Mouse (Mus musculus) mature B cell (primary cell): Measurements from ENCODE around the gene Cxcr5.
"Not testable (repeated sequence)": the region's sequence is repeated elsewhere in the genome, so short reads cannot be mapped to it uniquely, and the experiment has no call there.

ENCODE experiments used
- in situ Hi-C: fragments of 300-500 bp; cut with MboI; formaldehyde crosslinking; loops from 2 replicates; pipeline ENCODE4 v1.14.3; 2019

Cxcr5 gene

DNA sequence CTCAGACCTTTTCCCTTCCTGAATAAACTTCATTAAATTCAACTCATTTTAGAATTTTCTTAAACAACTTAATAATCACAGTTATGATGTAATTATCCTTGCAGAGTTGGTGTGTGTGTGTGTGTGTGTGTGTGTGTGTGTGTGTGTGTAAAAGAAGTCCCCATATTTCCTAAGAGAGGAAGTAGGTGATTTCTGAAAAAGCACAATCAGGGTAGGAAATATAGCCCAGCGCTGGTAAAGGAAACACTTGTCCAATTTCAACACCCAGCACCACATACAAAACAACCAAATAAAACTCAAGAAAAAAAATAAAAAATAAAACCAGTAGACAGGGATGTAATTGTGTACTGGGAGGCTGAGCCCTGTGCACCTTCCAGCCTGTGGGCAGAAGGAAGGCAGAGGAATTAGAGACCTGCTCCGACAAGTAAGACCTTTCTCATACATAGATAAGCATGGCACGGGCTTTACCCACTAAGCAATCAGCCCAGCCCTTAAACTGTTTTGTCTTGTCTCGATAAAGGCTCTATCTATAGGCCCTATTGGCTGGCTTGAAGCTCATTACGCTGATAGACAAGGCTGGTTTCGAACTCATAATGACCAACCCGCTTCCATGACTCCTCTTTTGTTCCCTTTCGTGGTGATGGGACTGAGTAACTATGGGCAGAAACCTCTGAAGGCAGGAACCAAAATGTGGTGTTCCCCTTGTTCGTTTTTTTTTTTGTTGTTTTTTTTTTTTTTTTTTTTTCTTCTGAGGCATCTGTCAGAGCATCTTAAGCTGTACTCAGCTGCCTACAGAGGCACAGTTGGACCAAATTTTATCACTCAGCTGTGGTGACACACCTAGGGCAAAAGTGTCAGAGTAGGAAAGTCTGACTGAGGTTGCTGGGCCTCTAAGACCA lies 25.8 kb upstream of the Cxcr5 start:
- in situ Hi-C loops = no loop called here

DNA sequence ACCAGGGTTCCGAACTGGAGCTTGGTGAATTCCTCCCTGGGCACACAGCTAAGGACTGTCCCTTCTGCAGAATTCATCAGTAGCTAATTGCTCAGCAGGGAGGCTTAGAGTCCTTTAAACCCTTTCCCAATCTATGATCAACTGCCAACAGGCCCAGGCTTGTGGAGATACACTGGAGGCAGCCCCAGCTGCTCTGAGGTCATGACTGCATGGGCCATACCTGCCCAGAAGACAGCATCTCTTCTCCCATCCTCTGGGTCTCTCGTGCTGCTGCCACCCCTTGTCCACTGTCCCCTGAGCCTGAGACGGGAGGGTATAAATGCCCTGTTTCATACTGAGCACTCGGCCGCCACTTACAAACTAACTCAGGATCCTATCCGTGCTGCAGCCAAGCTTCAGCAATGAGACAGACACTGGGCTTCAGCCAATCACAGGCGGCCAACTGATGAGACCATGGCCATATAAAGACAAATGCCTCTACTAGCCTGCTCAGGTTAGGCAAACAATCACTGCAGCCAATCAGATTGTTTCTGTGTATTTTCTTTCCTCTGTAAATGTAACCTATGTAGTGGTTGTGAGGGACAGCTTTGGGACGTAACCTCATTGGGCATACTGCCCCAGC lies 25.1 kb upstream of the Cxcr5 start:
- in situ Hi-C loops = no loop called here

DNA sequence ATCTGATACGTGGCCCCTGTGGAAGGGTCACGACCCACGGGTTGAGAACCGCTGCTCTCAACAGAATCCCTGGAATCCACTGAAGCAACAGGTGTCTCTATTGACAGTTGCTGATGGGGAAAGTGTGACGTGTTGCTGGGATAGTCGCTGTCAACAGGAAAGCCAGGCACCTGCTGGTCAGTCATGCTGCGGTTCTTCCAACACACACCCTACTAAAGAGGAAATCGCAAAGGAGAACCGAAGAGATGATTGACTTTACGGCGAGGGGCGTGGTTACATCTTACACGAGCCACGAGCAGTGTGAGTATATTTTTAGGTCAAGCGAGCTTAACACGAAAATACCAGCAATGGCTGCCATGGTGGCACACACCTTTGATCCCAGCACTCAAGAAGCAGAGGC lies 20.7 kb upstream of the Cxcr5 start:
- in situ Hi-C loops = no loop called here

DNA sequence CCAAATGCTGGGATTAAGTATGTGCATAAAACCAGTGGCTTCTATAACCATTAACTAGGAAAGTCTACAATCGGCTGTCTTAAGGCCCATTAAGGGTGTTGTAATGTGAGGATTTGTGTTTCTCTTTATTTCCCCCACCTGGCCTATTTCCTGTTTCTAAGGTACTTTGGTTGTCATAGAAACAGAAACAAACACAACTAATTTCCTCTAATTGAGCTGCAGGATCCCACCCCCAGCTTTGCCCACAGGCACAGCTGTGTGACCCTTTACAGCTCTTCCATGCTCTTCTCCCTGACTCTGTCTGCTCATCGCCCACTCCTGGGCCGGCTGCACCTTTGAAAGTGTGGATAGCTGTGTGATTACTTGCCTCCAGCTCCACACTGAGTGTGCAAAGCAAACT lies 19.7 kb upstream of the Cxcr5 start:
- in situ Hi-C loops = no loop called here

GRCm38 (mm10) chr9:44580085-44580484 lies 18.4 kb upstream of the Cxcr5 start:
- in situ Hi-C loops = no loop called here

GRCm38 (mm10) chr9:44579392-44579791 lies 17.7 kb upstream of the Cxcr5 start:
- in situ Hi-C loops = no loop called here

GRCm38 (mm10) chr9:44576046-44576445 lies 14.4 kb upstream of the Cxcr5 start:
- in situ Hi-C loops = not testable (repeated sequence)

DNA sequence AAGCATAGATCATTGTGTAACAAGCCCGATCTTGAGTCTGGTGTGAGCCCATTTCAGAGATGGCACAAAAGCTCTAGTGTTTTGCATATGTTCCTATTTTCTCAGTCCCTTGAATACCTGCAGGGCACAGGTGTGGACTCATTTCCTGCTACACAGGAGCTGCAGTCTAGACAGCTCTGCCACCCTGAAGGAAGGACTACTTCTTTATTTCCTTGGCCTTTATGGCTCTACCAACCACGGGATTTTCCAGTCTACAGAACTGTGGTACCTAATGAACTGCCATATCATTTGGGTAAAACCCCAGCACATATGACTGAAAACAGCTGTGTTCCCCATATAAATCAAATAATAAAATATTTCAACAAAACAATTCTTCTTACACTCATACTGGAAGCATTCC lies 13.4 kb upstream of the Cxcr5 start:
- in situ Hi-C loops = no loop called here

DNA sequence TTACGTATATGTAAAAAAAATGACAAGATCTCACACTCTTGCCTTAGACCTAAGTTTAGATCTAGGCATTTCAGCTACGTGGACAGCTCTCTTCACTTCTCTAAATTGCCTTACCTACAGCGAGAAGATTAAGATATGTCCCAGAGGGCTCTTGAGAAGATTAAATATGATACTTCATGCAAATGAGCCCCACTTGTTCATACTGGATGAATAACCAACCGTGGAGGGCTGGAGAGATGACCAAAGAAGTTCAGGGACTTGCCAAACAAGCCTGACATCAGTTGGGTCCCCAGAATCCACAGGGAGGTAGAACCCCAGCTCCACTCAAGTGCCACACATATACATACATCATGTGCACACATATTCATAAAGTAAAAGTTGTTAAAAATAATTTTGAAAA lies 11.6 kb upstream of the Cxcr5 start:
- in situ Hi-C loops = loop anchor here (5.0 kb wide), 1 partner anchor 51 kb away; no protein-coding TSS in a partner anchor

DNA sequence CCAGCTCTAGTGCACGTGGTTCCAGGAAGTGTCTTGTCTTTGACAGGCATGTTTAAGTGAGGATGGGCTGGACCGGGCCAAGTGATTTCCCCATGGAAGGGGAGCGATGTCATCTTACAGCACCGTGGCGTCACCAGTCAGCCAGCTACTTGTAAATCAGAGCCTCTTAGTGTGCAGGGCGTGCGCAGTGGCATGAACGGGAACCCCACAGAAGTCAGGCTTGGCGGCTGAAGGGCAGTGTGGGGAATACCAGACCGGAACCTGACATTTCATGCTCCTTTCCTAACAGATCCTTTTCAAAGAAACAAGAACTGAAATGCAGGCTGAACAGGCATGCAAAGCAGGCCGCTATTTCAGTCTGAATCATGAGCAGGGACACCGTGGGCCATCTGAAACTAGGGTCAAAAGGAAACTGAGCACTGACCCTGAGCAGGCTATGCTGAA lies 9.3 kb upstream of the Cxcr5 start:
- in situ Hi-C loops = loop anchor here (5.0 kb wide), 1 partner anchor 49 kb away; no protein-coding TSS in a partner anchor

GRCm38 (mm10) chr9:44568083-44568455 lies 6.4 kb upstream of the Cxcr5 start:
- in situ Hi-C loops = no loop called here

DNA sequence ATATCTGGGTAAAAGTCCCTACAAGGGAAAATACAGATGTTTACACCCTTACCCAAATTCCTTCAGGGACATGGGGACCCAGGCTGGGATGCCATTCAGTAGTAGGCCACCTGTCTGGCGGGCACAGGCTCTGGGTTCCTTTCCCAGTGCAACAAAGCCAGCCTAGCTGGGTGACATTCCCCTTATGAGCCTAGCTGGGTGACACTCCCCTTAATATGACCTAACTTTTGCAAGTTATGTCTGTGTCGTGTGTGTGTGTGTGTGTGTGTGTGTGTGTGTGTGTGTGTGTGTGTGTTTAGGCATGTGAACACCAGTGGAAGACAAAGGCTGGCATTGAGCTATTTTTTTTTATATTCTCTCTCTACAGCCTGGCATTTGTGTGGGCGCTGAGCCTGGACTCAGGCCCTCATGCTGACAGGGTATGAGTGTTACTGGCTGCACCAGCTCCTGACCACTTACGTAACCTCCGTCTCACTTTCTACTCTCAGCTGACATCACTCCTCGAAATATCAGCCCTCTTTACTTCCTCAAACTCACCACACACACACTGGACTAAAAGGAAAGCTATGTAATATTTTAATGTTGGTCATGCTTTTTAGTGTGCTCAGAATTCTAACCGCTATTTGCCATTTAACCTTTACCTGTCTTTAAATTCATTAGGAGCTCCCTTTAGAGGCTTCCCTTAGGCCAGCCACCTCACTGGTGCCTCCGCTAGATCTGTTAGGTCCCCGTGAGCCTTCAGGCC lies 5.8 kb upstream of the Cxcr5 start:
- in situ Hi-C loops = no loop called here

- in situ Hi-C loops = no loop called here
These were observed 3.7 kb upstream of the Cxcr5 start for GRCm38 (mm10) chr9:44565367-44565766.

DNA sequence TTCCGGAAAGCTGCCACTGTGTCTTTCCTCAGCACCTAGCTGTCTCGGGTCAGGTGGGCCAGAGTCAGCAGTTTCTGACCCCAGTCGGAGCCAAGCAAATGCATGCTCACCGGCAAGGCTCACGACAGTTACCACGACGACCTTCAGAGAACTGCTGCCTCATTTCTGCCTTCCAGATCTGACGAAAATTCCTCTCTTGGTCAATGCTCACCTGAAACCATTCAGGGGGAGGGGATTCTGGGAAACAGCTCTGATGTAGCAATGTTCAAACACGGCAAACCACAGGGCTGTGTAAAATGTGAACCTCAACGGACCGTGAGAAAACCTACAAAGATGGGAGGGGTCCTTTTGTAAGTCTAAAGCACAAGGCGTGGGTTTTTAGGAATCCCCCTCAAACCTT lies 1.3 kb upstream of the Cxcr5 start:
- in situ Hi-C loops = no loop called here

DNA sequence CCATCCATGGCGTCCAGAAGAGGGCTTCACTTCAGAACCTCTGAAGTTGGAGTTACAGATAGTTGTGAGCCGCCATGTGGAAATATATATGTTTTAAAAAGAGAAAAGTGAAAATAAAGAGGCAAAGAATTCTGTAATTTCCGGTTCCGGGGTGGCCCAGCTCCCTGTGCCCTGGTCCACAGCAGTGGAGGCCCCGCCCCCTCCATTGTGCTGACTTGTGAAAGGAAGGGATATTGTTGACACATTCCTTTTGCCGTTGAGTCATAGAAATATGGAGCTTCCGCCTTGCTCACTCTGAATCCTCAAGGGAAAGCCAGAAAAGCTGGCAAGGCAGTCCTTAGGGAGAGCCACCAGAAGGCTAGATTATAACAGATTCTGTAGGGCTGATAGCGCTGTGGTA lies 9.5 kb downstream of the Cxcr5 start:
- in situ Hi-C loops = no loop called here

- in situ Hi-C loops = no loop called here
These were observed 10.5 kb downstream of the Cxcr5 start for GRCm38 (mm10) chr9:44551138-44551537.

GRCm38 (mm10) chr9:44548412-44549152 lies 13.1 kb downstream of the Cxcr5 start:
- in situ Hi-C loops = no loop called here

GRCm38 (mm10) chr9:44544986-44545385 lies 16.7 kb downstream of the Cxcr5 start:
- in situ Hi-C loops = no loop called here

DNA sequence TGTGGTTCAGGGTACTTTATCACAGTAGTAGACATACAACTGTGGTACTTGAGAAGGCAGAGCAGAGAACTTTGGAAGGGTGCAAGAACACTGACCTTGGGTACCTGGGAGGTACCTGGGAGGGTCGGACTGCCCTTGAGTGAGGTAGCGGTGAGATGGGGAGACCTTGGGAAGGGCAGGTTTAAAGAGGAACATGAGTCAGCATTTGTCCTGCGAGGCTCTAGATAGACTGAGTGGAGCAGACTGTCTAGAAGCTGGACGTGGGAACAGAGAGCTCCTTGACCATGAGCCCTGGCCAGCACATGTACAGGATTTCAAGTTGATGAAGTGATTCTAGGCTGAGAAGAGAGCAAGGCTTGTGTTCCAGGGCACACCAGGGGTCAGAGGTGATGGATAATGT lies 19.3 kb downstream of the Cxcr5 start:
- in situ Hi-C loops = no loop called here

DNA sequence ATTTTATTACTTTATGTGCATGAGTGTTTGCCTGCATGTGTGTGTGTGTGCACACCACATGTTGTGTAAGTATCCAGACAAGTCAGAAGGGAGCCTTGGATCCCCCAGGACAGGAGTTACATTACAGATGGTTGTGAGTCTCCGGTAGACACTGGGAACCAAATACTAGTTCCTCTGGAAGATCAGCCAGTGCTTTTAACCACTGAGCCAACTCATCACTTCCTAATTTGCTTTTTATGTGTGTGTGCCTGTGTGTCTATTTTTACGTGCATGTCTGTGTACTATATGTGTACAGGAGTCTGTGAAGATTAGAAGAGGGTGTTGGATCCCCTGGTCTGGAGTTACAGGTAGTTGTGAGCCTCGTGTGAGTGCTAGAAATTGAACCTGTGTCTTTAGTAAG lies 21.0 kb downstream of the Cxcr5 start:
- in situ Hi-C loops = no loop called here

DNA sequence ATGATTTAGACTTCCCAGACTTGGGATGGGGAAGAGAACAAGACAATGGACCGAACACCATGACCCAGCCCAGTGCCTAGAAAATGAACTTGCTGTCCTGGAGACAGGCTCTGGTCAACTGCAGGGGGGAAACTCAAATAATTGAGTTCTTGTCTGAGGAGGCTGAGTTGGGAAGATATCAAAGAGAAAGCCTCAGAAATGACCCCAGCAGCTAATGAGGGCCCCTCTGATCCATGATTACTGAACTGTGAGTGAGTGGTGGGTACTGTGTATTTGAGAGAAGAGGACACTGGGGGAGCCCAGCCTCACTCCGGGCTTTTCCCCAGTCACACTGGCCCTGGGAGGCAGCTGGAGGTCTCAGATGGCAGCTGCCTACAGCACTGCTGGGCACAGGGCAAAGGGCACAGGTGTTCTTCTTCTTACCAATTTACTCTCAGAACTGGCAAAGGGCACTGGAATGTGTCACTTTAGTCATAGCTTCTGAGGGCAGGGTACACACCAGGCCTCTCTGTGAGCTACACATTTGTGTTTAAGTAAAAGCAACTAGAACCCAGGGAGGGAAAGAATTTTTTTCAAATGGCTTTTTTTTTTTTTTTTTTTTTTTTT lies 21.8 kb downstream of the Cxcr5 start:
- in situ Hi-C loops = no loop called here
